Mouse (Mus musculus) activated CD4-positive, CD25-positive, alpha-beta regulatory T cell, adult 4 months (primary cell): Measurements from ENCODE around the gene Gm7982. TPM values are rescaled to one million over a fixed set of nuclear protein-coding genes. Genes with fewer than 3 reads are reported as not detected.
"Not testable (repeated sequence)": the region's sequence is repeated elsewhere in the genome, so short reads cannot be mapped to it uniquely, and the experiment has no call there.

Experiments used
- ATAC-seq: one replicate; pipeline ENCODE4 v1.8.0; 2017
- polyA plus RNA-seq, 2 experiments: library from polyadenylated mRNA; unstranded; fragments of 100-300 nt; shearing (Covaris generic); gene quantifications; one replicate each; pipeline ENCODE4 v1.2.1; 2017

The Gm7982 gene
- polyA plus RNA-seq = not detected

DNA sequence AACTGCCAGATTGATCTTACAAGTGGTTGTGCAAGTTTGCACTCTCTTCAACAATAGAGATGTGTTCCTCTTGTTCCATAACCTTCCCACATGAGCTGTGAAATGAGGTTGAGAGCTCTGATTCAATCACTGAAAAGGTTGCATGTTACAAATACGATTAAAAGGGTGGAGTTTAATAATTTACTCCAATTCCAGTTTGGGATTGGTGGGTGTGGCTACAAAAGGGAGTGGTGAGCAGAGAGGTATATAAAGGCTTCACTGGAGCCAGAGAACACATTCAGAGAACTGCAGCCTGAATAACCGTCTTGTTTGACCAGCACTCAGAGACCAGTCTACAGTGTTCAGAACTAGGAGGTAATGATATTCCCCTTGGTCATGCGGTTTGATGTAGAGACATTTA is at the start of gene Gm7982:
Gm7982 (plus strand) TSS at position 301 of the 400 bp plus-strand sequence.
- not testable (repeated sequence) for ATAC-seq

DNA sequence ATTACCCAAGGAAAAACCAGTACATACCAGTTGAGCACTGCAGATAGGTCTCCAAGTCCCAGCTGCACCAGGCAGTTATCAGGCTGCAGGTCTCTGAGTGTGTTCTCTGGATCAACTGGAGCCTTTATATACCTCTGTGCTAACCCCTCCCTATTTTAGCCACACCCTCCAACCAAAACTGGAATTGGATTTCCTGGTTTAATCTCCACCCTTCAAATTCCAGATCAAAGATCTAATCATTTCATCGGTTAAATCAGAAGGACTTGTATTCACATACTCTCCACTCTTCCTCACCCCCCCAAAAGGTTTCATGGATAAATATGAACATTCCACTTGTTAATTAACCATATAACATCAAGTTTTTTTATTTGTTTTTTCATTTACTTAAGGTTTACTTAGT is 5.7 kb upstream of the Gm7982 start, which contains the start of gene Gm7978:
Gm7978 (minus strand) TSS at position 101 of the 400 bp plus-strand sequence.
- ATAC-seq = not testable (repeated sequence)

DNA sequence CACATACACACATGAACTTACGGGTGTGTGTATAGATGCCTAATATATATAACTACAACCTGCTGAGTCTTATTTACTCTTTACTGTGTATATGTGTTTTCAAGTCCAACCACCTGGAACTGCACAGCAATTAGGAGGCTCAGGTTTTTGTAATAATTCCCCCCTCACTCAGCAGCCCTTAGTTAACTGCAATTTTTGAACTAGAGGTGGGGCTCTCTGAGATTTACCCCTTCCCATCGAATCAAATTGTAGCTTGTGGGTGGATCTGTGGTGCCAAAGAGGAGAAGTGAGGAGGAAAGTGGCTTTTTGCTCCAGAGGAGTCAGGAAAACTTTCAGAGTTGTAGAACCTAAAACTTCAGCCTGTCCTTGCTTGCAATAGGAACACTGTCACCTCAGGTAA is 33.9 kb downstream of the Gm7982 start, which contains the start of gene E330014E10Rik:
E330014E10Rik (plus strand) TSS at position 301 of the 400 bp plus-strand sequence.
- not testable (repeated sequence) for ATAC-seq

Other genes starting within 250 kb of the Gm7982 start
- gene Gm3286, start 231.3 kb upstream of the Gm7982 start, polyA plus RNA-seq = not detected
- gene Gm7971, start 147.1 kb upstream of the Gm7982 start, polyA plus RNA-seq = not detected
- not detected for gene Gm7978, start 5.8 kb upstream of the Gm7982 start, polyA plus RNA-seq
- gene E330014E10Rik, start 34.0 kb downstream of the Gm7982 start, polyA plus RNA-seq = not detected
- under 1 TPM in 1 of 2 experiments, not detected in 1; 0.45 TPM for gene Cxcl13, start 214.9 kb downstream of the Gm7982 start, polyA plus RNA-seq